Mouse (Mus musculus): Measurements from ENCODE around the gene 1810009A15Rik.
A peak's percentile ranks its signal among the peaks of the same experiment; 100 is the strongest.
"Not testable (repeated sequence)": the region's sequence is repeated elsewhere in the genome, so short reads cannot be mapped to it uniquely, and the experiment has no call there.

The 1810009A15Rik gene

GRCm38 (mm10) chr19:8875031-8875430 is 13.6 kb upstream of the 1810009A15Rik start:
- no peak for DNase-seq (ENCODE audit: low spot score in 2 of 2)

GRCm38 (mm10) chr19:8880311-8881033 is 8.2 kb upstream of the 1810009A15Rik start, which contains the start of gene Uqcc3:
Uqcc3 (minus strand) TSS chr19:8880923.
- DNase-seq (ENCODE audit: low spot score in 2 of 2): peak; percentile 89 to 91

GRCm38 (mm10) chr19:8881034-8881392 is 7.6 kb upstream of the 1810009A15Rik start:
- DNase-seq (ENCODE audit: low spot score in 2 of 2): no peak

GRCm38 (mm10) chr19:8883616-8884015 is 5.0 kb upstream of the 1810009A15Rik start, which contains the start of the genes Lbhd1 and Gm49403:
Lbhd1 (plus strand) TSS chr19:8883732.
Gm49403 (plus strand) TSS chr19:8883930.
- no peak for DNase-seq (ENCODE audit: low spot score in 2 of 2)

- no peak for DNase-seq (ENCODE audit: low spot score in 2 of 2)
These were observed 1.6 kb upstream of the 1810009A15Rik start for GRCm38 (mm10) chr19:8886916-8887584.

- no peak for DNase-seq (ENCODE audit: low spot score in 2 of 2)
These were observed 829 bp upstream of the 1810009A15Rik start for GRCm38 (mm10) chr19:8887585-8888463.

- peak; percentile 78 to 85 for DNase-seq (ENCODE audit: low spot score in 2 of 2)
These were observed 4.4 kb downstream of the 1810009A15Rik start, which contains the start of gene Ints5 for GRCm38 (mm10) chr19:8892829-8893766. Ints5 (plus strand) TSS chr19:8893005.

- DNase-seq (ENCODE audit: low spot score in 2 of 2): no peak
These were observed 6.8 kb downstream of the 1810009A15Rik start for GRCm38 (mm10) chr19:8895397-8895960.

- DNase-seq (ENCODE audit: low spot score in 2 of 2): not testable (repeated sequence)
These were observed 7.6 kb downstream of the 1810009A15Rik start for GRCm38 (mm10) chr19:8896231-8896630.

GRCm38 (mm10) chr19:8897211-8897864 is 8.7 kb downstream of the 1810009A15Rik start:
- DNase-seq (ENCODE audit: low spot score in 2 of 2): not testable (repeated sequence)

GRCm38 (mm10) chr19:8897865-8898495 is 9.3 kb downstream of the 1810009A15Rik start, which contains the start of gene Ganab:
Ganab (plus strand) TSS chr19:8898071.
- peak; percentile 96 to 98 for DNase-seq (ENCODE audit: low spot score in 2 of 2)

- no peak for DNase-seq (ENCODE audit: low spot score in 2 of 2)
These were observed 9.9 kb downstream of the 1810009A15Rik start for GRCm38 (mm10) chr19:8898576-8898975.

- DNase-seq (ENCODE audit: low spot score in 2 of 2): no peak
These were observed 10.4 kb downstream of the 1810009A15Rik start for GRCm38 (mm10) chr19:8899079-8899478.

- no peak for DNase-seq (ENCODE audit: low spot score in 2 of 2)
These were observed 14.8 kb downstream of the 1810009A15Rik start for GRCm38 (mm10) chr19:8903412-8903811.

- no peak for DNase-seq (ENCODE audit: low spot score in 2 of 2)
These were observed 19.9 kb downstream of the 1810009A15Rik start for GRCm38 (mm10) chr19:8908531-8908930.

GRCm38 (mm10) chr19:8911810-8912209 is 23.2 kb downstream of the 1810009A15Rik start:
- DNase-seq (ENCODE audit: low spot score in 2 of 2): no peak

- no peak for DNase-seq (ENCODE audit: low spot score in 2 of 2)
These were observed 25.6 kb downstream of the 1810009A15Rik start for GRCm38 (mm10) chr19:8914212-8914611.

GRCm38 (mm10) chr19:8919000-8919399 is 30.3 kb downstream of the 1810009A15Rik start:
- no peak for DNase-seq (ENCODE audit: low spot score in 2 of 2)

- DNase-seq (ENCODE audit: low spot score in 2 of 2): no peak
These were observed 31.0 kb downstream of the 1810009A15Rik start for GRCm38 (mm10) chr19:8919684-8920072.
